In the genomic region with DNA sequence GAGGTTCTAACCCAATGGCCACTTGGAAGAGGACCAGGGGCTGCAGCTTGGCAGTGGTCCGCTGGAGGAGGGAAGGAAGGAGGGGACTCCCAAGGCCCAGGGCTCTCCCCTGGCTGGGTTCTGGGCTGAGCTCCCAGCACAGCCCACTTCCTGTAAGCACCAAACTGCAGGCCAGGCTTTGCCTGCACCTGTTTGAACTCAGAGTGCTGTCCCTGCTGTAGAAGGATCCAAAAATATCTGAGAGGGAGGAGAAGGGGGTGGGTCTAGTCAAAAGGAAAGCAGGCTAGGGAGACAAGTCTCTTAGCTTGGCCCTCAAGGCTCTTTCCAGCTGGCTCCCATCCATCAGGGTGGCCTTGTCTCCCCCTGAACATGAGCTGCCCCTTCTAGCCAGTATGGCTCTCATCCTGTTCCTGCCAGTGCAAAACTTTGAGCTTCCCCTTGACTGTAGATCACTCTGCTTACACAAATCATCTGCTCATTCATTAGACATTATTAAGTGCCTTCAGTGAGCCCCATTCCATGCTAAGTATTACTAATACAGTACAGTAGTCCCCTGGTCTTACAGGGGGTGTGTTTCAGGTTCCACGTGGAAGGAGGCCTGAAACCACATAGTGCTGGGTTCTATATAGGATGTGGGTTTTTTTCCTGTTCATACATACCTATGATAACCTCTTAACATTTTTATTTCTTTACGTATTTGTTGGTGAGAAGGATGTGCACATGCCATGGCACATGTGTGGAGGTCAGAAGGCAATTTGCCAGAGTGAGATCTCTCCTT, we compare ENCODE assay signal across 8 mouse cellular contexts. TPM values are rescaled to one million over a fixed set of nuclear protein-coding genes. Genes with fewer than 3 reads are reported as not detected.
DNase-seq lines count a peak whose midpoint lies in the region; ATAC-seq and TF ChIP-seq lines count a peak whose summit lies in the region.

No protein-coding gene starts in this region.

- H3K9me3 ChIP-seq in liver, postnatal 0 days (ENCODE audit: low read length): no peaks in the 10 kb centered on the region

- H3K27ac ChIP-seq in liver, postnatal 0 days (ENCODE audit: low read depth): 0 out of 2 replicates have a peak overlapping the region, but pooled peaks have one; percentile 8

- H3K4me1 ChIP-seq in liver, postnatal 0 days (ENCODE audit: insufficient read depth): peaks cover 9% of the 10 kb centered on the region

- no peaks in the 10 kb centered on the region for H3K27me3 ChIP-seq in liver, postnatal 0 days (ENCODE audit: insufficient read depth, low read length)

- WGBS in liver, postnatal 0 days (ENCODE audit: insufficient replicate concordance): 29% methylated on average over 3 of the region's 3 CpGs

- H3K4me3 ChIP-seq in liver, postnatal 0 days (ENCODE audit: low read depth, low read length): no peak overlapping the region

- H3K36me3 ChIP-seq in liver, postnatal 0 days (replicated peaks; ENCODE audit: insufficient read depth, low read length): no peaks in the 10 kb centered on the region

- TF ChIP-seq EP300 in liver, postnatal 0 days (IDR thresholded peaks at IDR 0.05; ENCODE audit: low read depth): no peak

- H3K9ac ChIP-seq in liver, postnatal 0 days (replicated peaks): no peak overlapping the region

- no peak for TF ChIP-seq CTCF in liver, postnatal 0 days (IDR thresholded peaks at IDR 0.05; ENCODE audit: low read depth)

- no peak overlapping the region for H3K4me2 ChIP-seq in liver, postnatal 0 days (ENCODE audit: low read depth, low read length)

- ATAC-seq in liver, postnatal 0 days: no peak
- ATAC-seq in inflammation-experienced regulatory T-cells, adult 6 months: no peak

- peak; percentile 21 for DNase-seq in liver, postnatal 0 days
- DNase-seq in liver: no peak
- peak; percentile 27 for DNase-seq in fibroblast of lung, adult 2 months (ENCODE audit: low read depth)
- peak; percentile 65 for DNase-seq in heart, postnatal 25 days (ENCODE audit: low spot score)
- peak; percentile 52 for DNase-seq in left cerebral cortex, postnatal 4 days
- peak; percentile 11 for DNase-seq in right cerebral cortex, postnatal 25 days
- DNase-seq in natural killer cell, adult 2 months (ENCODE audit: low spot score in 2 of 2): no peak

- intact Hi-C loops in heart, postnatal 25 days (cut with DNase I): loop anchor here (2.0 kb wide), 1 partner anchor 14 kb away; no protein-coding TSS in a partner anchor
- intact Hi-C loops in left cerebral cortex, postnatal 4 days (cut with DNase I): no loop called here

RNA-seq across cellular contexts. Expression of a gene that starts 28.8 kb away (rescaled TPM):
- 1.00 and 3.0 TPM in 2 replicates for polyA plus RNA-seq in liver, postnatal 0 days (2015; fragmentation: Nextera tagmentation; extraction: Ambion mirVana)
- total RNA-seq in heart, postnatal 25 days (2021): 1,000 to 10,000 TPM; 1,004 to 1,109 TPM
- total RNA-seq in left cerebral cortex, postnatal 4 days (2021): 10 to 100 TPM; 34.2 to 41.4 TPM
- under 1 TPM in 2 of 3 experiments, not detected in 1; 0.12 to 0.73 TPM for polyA plus RNA-seq in inflammation-experienced regulatory T-cells, adult 6 months (2017; shearing (Covaris generic))

RNA-seq across cellular contexts. Expression of a gene that starts 46.8 kb away (rescaled TPM):
- polyA plus RNA-seq in liver, postnatal 0 days (2015; fragmentation: Nextera tagmentation; extraction: Ambion mirVana): 3.9 and 5.6 TPM in 2 replicates
- 1 to 10 TPM; 3.5 to 4.2 TPM for total RNA-seq in heart, postnatal 25 days (2021)
- 10 to 100 TPM; 13.0 to 13.4 TPM for total RNA-seq in left cerebral cortex, postnatal 4 days (2021)
- 1 to 10 TPM; 3.1 to 5.8 (median 4.2) TPM for polyA plus RNA-seq in inflammation-experienced regulatory T-cells, adult 6 months (2017; shearing (Covaris generic))

Comparison
In these comparisons a context has a peak if more than half of its experiments do, and no peak if none do; other contexts are left out.
1. DNase-seq: peak in liver, postnatal 0 days (single experiment), fibroblast of lung, adult 2 months (single experiment), heart, postnatal 25 days (single experiment), left cerebral cortex, postnatal 4 days (single experiment) and right cerebral cortex, postnatal 25 days (single experiment); none in liver (single experiment) and natural killer cell, adult 2 months (0 of 2).
2. RNA of a gene that starts 28.8 kb away (total RNA-seq): 1,004 to 1,109 TPM in heart, postnatal 25 days; 34.2 to 41.4 TPM in left cerebral cortex, postnatal 4 days; every median in the first group is over 10 times any median in the second.